Mouse (Mus musculus) forebrain, embryonic 12.5 days (tissue): ENCODE measurements around the gene Rnf207. TPM values are rescaled to one million over a fixed set of nuclear protein-coding genes. Genes with fewer than 3 reads are reported as not detected.
A peak's percentile ranks its signal among the peaks of the same experiment; 100 is the strongest.

ENCODE experiments used
- ATAC-seq: fragments of 200-750 bp; cut with Nextera tagmentation; 2 replicates; pipeline ENCODE4 v1.8.0; 2017; ENCODE audit warnings: moderate TSS enrichment; ENCODE audit not compliant: low FRiP score
- H3K27ac ChIP-seq: fragments of 300-500 bp; sonication (generic); 2 replicates; pipeline ENCODE4 v1.5.1; 2016; ENCODE audit warnings: mild to moderate bottlenecking
- H3K27me3 ChIP-seq: fragments of 300-500 bp; sonication (generic); 2 replicates; pipeline ENCODE4 v1.6.1; 2016; ENCODE audit warnings: mild to moderate bottlenecking
- H3K36me3 ChIP-seq: fragments of 300-500 bp; sonication (generic); replicated peaks from 2 replicates; pipeline ENCODE4 v1.6.1; 2016; ENCODE audit warnings: mild to moderate bottlenecking
- H3K4me1 ChIP-seq: fragments of 300-500 bp; sonication (generic); 2 replicates; pipeline ENCODE4 v1.6.1; 2016
- H3K4me2 ChIP-seq: fragments of 300-500 bp; sonication (generic); 2 replicates; pipeline ENCODE4 v1.6.1; 2016; ENCODE audit warnings: mild to moderate bottlenecking, moderate library complexity
- H3K4me3 ChIP-seq: fragments of 300-500 bp; sonication (generic); replicated peaks from 2 replicates; pipeline ENCODE4 v1.5.1; 2016; ENCODE audit warnings: mild to moderate bottlenecking
- H3K9ac ChIP-seq: fragments of 300-500 bp; sonication (generic); 2 replicates; pipeline ENCODE4 v1.6.1; 2016; ENCODE audit warnings: mild to moderate bottlenecking
- H3K9me3 ChIP-seq: fragments of 300-500 bp; sonication (generic); 2 replicates; pipeline ENCODE4 v1.6.1; 2016
- WGBS: fragments of 180-500 bp; shearing (Covaris S2); methylation state at CpG from one replicate; pipeline ENCODE4 v1.1.7; 2016; 5-methylcytosine and 5-hydroxymethylcytosine counted together
- polyA plus RNA-seq: library from polyadenylated mRNA; unstranded; fragments of >200 nt; fragmentation: Nextera tagmentation; extraction: Ambion mirVana; gene quantifications from 2 replicates; pipeline ENCODE4 v1.2.1, GENCODE M21; 2016

Rnf207 gene
- polyA plus RNA-seq, 1 experiment from 2014 or later: 2.7 TPM

- Histone ChIP-seq H3K4me3 (no peak overlapping the region), H3K36me3 (no peaks in the 10 kb centered on the region), H3K27me3 (peaks cover 73% of the 10 kb centered on the region), H3K27ac (no peak overlapping the region), H3K9me3 (no peaks in the 10 kb centered on the region), H3K4me2 (no peak overlapping the region), H3K9ac (no peak overlapping the region), H3K4me1 (peaks cover 22% of the 10 kb centered on the region)
- 59% methylated on average over 7 of the region's 7 CpGs for WGBS
- no peak for ATAC-seq
Measured at GRCm38 (mm10) chr4:152345120-152345889, 26.5 kb upstream of the Rnf207 start.

GRCm38 (mm10) chr4:152344651-152345050 lies 25.9 kb upstream of the Rnf207 start:
- H3K36me3 ChIP-seq: no peaks in the 10 kb centered on the region
- H3K9me3 ChIP-seq: no peaks in the 10 kb centered on the region
- H3K27me3 ChIP-seq: peaks cover 76% of the 10 kb centered on the region
- 69% methylated on average over 7 of the region's 7 CpGs for WGBS
- H3K4me1 ChIP-seq: peaks cover 23% of the 10 kb centered on the region
- H3K4me2 ChIP-seq: no peak overlapping the region
- no peak overlapping the region for H3K4me3 ChIP-seq
- ATAC-seq: no peak
- H3K9ac ChIP-seq: no peak overlapping the region
- H3K27ac ChIP-seq: no peak overlapping the region

- no peak overlapping the region for H3K4me3 ChIP-seq
- H3K9me3 ChIP-seq: no peaks in the 10 kb centered on the region
- no peak overlapping the region for H3K4me2 ChIP-seq
- peaks cover 76% of the 10 kb centered on the region for H3K27me3 ChIP-seq
- no peak overlapping the region for H3K27ac ChIP-seq
- ATAC-seq: no peak
- H3K4me1 ChIP-seq: peaks cover 25% of the 10 kb centered on the region
- no peaks in the 10 kb centered on the region for H3K36me3 ChIP-seq
- H3K9ac ChIP-seq: no peak overlapping the region
- 16% methylated on average over 5 of the region's 5 CpGs for WGBS
Measured at GRCm38 (mm10) chr4:152343296-152343695, 24.5 kb upstream of the Rnf207 start.

GRCm38 (mm10) chr4:152340584-152341284 lies 21.9 kb upstream of the Rnf207 start:
- H3K4me3 ChIP-seq: no peak overlapping the region
- no peaks in the 10 kb centered on the region for H3K9me3 ChIP-seq
- no peak for ATAC-seq
- no peak overlapping the region for H3K27ac ChIP-seq
- H3K4me1 ChIP-seq: peaks cover 27% of the 10 kb centered on the region
- peaks cover 4% of the 10 kb centered on the region for H3K36me3 ChIP-seq
- WGBS: 37% methylated on average over 15 of the region's 15 CpGs
- 0 out of 2 replicates have a peak overlapping the region, but pooled peaks have one; percentile 100 for H3K4me2 ChIP-seq
- peaks cover 90% of the 10 kb centered on the region for H3K27me3 ChIP-seq
- H3K9ac ChIP-seq: no peak overlapping the region

GRCm38 (mm10) chr4:152339293-152339790 lies 20.5 kb upstream of the Rnf207 start:
- Histone ChIP-seq H3K27me3 (peaks cover 79% of the 10 kb centered on the region), H3K9ac (peak overlapping the region; percentile 71), H3K4me1 (peaks cover 27% of the 10 kb centered on the region), H3K27ac (0 out of 2 replicates have a peak overlapping the region, but pooled peaks have one; percentile 50), H3K4me3 (peak overlapping the region; percentile 68), H3K36me3 (peaks cover 18% of the 10 kb centered on the region), H3K9me3 (no peaks in the 10 kb centered on the region), H3K4me2 (peak overlapping the region; percentile 100)
- 3% methylated on average over 16 of the region's 26 CpGs for WGBS
- 0 out of 2 replicates have a peak, but pooled peaks have one; percentile 18 for ATAC-seq

- H3K4me1 ChIP-seq: peaks cover 27% of the 10 kb centered on the region
- 0 out of 2 replicates have a peak within 1 kb of the TSS, but pooled peaks have one; percentile 50 for H3K27ac ChIP-seq
- WGBS: 1% methylated on average over 85 of the region's 120 CpGs
- no peaks in the 10 kb centered on the region for H3K9me3 ChIP-seq
- peak within 1 kb of the TSS; percentile 68 for H3K4me3 ChIP-seq
- peak; percentile 14; the same call in 1 of the 2 replicates for ATAC-seq
- peak within 1 kb of the TSS; percentile 71 for H3K9ac ChIP-seq
- peaks cover 24% of the 10 kb centered on the region for H3K36me3 ChIP-seq
- H3K27me3 ChIP-seq: peaks cover 72% of the 10 kb centered on the region
- H3K4me2 ChIP-seq: peak within 1 kb of the TSS; percentile 100
Measured at GRCm38 (mm10) chr4:152338419-152339292, 19.9 kb upstream of the Rnf207 start, which contains the start of gene Chd5. TSS of gene Chd5 (plus strand) at chr4:152338651.

GRCm38 (mm10) chr4:152337772-152338171 lies 19.0 kb upstream of the Rnf207 start:
- Histone ChIP-seq H3K27me3 (peaks cover 65% of the 10 kb centered on the region), H3K9ac (no peak overlapping the region), H3K4me3 (no peak overlapping the region; the same call in 1 of the 2 replicates), H3K9me3 (no peaks in the 10 kb centered on the region), H3K36me3 (peaks cover 33% of the 10 kb centered on the region), H3K27ac (no peak overlapping the region), H3K4me1 (peaks cover 27% of the 10 kb centered on the region), H3K4me2 (peak overlapping the region; percentile 100; the same call in 1 of the 2 replicates)
- no peak for ATAC-seq
- 29% methylated on average over 6 of the region's 6 CpGs for WGBS

- peaks cover 4% of the 10 kb centered on the region for H3K4me1 ChIP-seq
- H3K4me3 ChIP-seq: no peak overlapping the region
- H3K4me2 ChIP-seq: no peak overlapping the region
- H3K27ac ChIP-seq: no peak overlapping the region
- no peak overlapping the region for H3K9ac ChIP-seq
- H3K36me3 ChIP-seq: peaks cover 75% of the 10 kb centered on the region
- WGBS: 93% methylated on average over 12 of the region's 12 CpGs
- peaks cover 24% of the 10 kb centered on the region for H3K27me3 ChIP-seq
- no peak for ATAC-seq
- no peaks in the 10 kb centered on the region for H3K9me3 ChIP-seq
Measured at GRCm38 (mm10) chr4:152333587-152333986, 14.8 kb upstream of the Rnf207 start.

- Histone ChIP-seq H3K27ac (no peak overlapping the region), H3K9ac (no peak overlapping the region), H3K36me3 (peaks cover 80% of the 10 kb centered on the region), H3K27me3 (peaks cover 18% of the 10 kb centered on the region), H3K4me2 (no peak overlapping the region), H3K4me1 (peaks cover 2% of the 10 kb centered on the region; the same call in 1 of the 2 replicates), H3K9me3 (no peaks in the 10 kb centered on the region), H3K4me3 (no peak overlapping the region)
- WGBS: 36% methylated on average over 2 of the region's 2 CpGs
- ATAC-seq: peak; percentile 53
Measured at GRCm38 (mm10) chr4:152332952-152333351, 14.2 kb upstream of the Rnf207 start.

GRCm38 (mm10) chr4:152328691-152329090 lies 9.9 kb upstream of the Rnf207 start:
- Histone ChIP-seq H3K4me3 (no peak overlapping the region), H3K36me3 (peaks cover 62% of the 10 kb centered on the region), H3K9me3 (no peaks in the 10 kb centered on the region), H3K27me3 (no peaks in the 10 kb centered on the region), H3K9ac (no peak overlapping the region), H3K4me2 (no peak overlapping the region), H3K27ac (no peak overlapping the region), H3K4me1 (peaks cover 19% of the 10 kb centered on the region)
- WGBS: 77% methylated on average over 6 of the region's 6 CpGs
- ATAC-seq: no peak

GRCm38 (mm10) chr4:152326543-152326942 lies 7.8 kb upstream of the Rnf207 start:
- ATAC-seq: no peak
- H3K4me3 ChIP-seq: peak overlapping the region; percentile 98
- WGBS: 2% methylated on average over 11 of the region's 11 CpGs
- 0 out of 2 replicates have a peak overlapping the region, but pooled peaks have one; percentile 2 for H3K27ac ChIP-seq
- peaks cover 41% of the 10 kb centered on the region for H3K36me3 ChIP-seq
- H3K9me3 ChIP-seq: no peaks in the 10 kb centered on the region
- peaks cover 10% of the 10 kb centered on the region; the same call in 1 of the 2 replicates for H3K27me3 ChIP-seq
- H3K9ac ChIP-seq: peak overlapping the region; percentile 96
- H3K4me2 ChIP-seq: peak overlapping the region; percentile 90
- H3K4me1 ChIP-seq: peaks cover 19% of the 10 kb centered on the region
